Mouse (Mus musculus) heart, postnatal 36 days (tissue): ENCODE measurements around the gene Gbf1. TPM values are rescaled to one million over a fixed set of nuclear protein-coding genes. Genes with fewer than 3 reads are reported as not detected.
"Not testable (repeated sequence)": the region's sequence is repeated elsewhere in the genome, so short reads cannot be mapped to it uniquely, and the experiment has no call there.

Experiments used
- DNase-seq, 2 experiments: peaks; one replicate each; pipeline ENCODE4 v3.0.0; 2021 to 2022
- intact Hi-C: fragments of 180-260 bp; cut with DNase I; formaldehyde crosslinking; loops from one replicate; pipeline ENCODE4 v1.15.1; 2025
- total RNA-seq, 2 experiments: library from RNA; stranded (reverse); gene quantifications; 2 replicates each; pipeline ENCODE4 v1.2.3; 2021

Gbf1 gene
- total RNA-seq, 2 experiments from 2014 or later = 43.2 to 50.4 TPM

DNA sequence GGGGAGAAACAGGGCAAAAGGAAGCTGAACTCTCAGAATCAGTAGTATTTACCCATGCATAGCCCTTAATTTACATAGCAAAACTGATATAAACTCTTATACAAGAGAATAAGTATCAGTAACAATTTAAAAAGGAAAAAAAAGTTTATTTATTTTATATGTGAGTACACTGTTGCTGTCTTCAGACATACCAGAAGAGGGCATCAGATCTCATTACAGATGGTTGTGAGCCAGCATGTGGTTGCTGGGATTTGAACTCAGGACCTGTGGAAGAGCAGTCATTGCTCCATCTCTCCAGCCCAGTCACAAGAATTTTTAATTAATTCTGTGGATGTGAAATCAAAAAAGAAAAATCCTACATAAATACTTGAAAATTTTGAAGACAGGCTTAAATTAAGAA, 65.0 kb downstream of the Gbf1 start:
- DNase-seq, intact Hi-C loops: not testable (repeated sequence)

GRCm38 (mm10) chr19:46220116-46220515, 67.8 kb downstream of the Gbf1 start:
- intact Hi-C loops = no loop called here
- no peak for DNase-seq

DNA sequence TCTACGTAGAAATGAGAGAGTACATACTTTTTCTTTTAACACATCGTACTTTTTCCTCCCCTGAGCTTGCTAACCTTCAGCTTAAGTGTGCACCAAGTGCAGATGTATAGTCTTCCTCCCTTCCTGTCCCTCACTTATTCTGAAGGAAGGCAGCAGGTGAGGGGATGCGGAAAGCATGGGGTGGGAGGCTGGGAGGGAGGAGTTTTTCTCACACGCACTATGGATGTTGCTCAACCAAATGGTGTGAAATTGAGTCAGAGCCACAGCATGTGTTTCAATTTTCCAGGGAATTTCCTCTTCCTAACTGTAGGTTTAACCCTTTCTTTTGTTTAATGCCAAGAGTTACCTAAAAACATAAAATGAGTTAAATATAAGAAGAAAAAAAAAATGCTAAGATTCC, 70.8 kb downstream of the Gbf1 start:
- no peak for DNase-seq
- intact Hi-C loops = no loop called here

DNA sequence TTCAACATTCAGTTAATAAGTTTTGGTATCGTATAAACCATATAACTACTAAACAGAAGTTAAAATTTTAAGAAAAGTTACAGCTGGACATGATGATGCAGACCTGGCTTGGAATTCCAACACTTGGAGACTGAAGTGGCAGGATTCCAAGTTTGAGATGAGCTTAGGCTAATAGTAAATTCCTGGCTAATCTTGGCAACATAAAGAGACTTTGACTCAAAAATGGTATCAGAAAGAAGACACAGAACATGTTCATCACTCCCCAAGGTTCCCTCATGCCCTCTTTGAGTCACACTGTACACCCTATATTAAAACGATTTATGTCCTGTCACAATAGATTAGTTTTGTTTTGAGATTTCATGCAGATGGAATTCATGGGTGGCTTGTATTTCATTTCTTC, 72.6 kb downstream of the Gbf1 start:
- intact Hi-C loops = no loop called here

GRCm38 (mm10) chr19:46225506-46225905, 73.2 kb downstream of the Gbf1 start:
- intact Hi-C loops = no loop called here
- DNase-seq = no peak

More for the DNA sequence above, 72.6 kb downstream of the Gbf1 start:
- no peak for DNase-seq

- intact Hi-C loops = no loop called here
- DNase-seq = no peak
Measured at GRCm38 (mm10) chr19:46226295-46226694, 74.0 kb downstream of the Gbf1 start.

GRCm38 (mm10) chr19:46227300-46227699, 75.0 kb downstream of the Gbf1 start:
- intact Hi-C loops = no loop called here
- DNase-seq = no peak

DNA sequence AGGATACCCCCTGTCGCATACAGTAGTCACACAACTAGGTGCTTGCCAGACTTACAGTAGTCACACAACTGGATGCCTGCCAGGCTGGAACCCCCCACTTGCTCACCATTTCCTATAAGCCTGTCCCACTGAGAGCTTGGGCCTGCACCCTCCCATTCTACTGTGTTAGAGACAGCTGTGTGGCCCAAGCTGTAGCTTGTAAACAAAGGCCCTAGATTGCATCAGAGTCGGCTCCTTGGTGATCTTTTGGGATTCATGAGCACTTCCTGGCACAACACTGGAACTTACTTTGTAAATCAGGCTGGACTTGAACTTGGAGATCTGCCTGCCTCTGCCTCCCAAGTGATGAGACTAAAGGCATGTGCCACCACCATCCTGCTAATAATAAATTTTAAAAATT, 82.1 kb downstream of the Gbf1 start:
- no peak for DNase-seq
- intact Hi-C loops = no loop called here

- no peak for DNase-seq
- intact Hi-C loops = no loop called here
Measured at GRCm38 (mm10) chr19:46236658-46237057, 84.3 kb downstream of the Gbf1 start.

- no peak for DNase-seq
- intact Hi-C loops = no loop called here
Measured at GRCm38 (mm10) chr19:46240246-46240645, 87.9 kb downstream of the Gbf1 start.

GRCm38 (mm10) chr19:46242416-46242815, 90.1 kb downstream of the Gbf1 start:
- intact Hi-C loops = no loop called here
- no peak for DNase-seq

GRCm38 (mm10) chr19:46244628-46245027, 92.3 kb downstream of the Gbf1 start:
- no peak for DNase-seq
- intact Hi-C loops = no loop called here

DNA sequence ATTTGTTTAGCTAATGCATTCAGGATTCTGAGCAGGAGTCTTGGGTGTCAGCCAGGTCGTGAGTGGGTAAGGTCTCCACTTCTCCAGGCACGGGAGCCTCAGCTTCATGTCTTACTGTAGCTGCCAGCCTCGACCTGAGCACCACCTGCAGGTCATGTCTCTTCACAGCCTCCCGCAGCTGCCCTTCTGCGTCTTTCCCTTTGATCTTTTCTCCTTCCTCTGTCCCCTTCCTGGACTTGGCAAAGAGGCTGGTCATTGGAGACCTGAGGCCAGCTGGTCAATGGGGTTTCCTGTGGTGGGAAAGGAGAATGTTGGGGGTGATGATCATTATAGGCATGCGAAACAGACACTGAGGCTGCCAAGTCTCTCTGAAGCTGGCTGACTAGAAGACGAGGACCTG, 96.7 kb downstream of the Gbf1 start:
- DNase-seq = no peak
- intact Hi-C loops = no loop called here

GRCm38 (mm10) chr19:46254163-46254752, 101.9 kb downstream of the Gbf1 start:
- intact Hi-C loops = loop anchor here (1.0 to 2.0 kb wide), 2 partner anchors 119 to 167 kb away; no protein-coding TSS in a partner anchor

GRCm38 (mm10) chr19:46264762-46265161, 112.5 kb downstream of the Gbf1 start:
- intact Hi-C loops = no loop called here
- no peak for DNase-seq

More at GRCm38 (mm10) chr19:46254163-46254752, 101.9 kb downstream of the Gbf1 start:
- peak; percentile 16 to 34 for DNase-seq

DNA sequence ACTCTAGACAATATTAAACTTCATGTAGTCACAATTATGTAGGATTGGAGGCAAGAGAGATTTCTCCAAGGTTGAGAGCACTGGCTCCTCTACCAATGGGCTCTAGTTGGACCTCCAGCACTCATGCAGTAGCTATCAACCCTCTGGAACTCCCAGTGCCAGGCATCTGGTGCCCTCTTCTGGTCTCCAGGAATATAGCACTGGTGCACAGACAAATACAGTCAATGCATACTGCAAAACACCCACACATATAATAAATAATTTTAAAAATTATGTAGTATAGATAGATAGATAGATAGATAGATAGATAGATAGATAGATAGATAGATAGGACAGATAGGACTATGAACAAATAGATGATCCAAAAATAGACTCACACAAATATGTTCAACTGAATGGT, 123.0 kb downstream of the Gbf1 start:
- intact Hi-C loops = no loop called here
- DNase-seq = peak in 1 of 2 experiments; percentile 11

GRCm38 (mm10) chr19:46282081-46282849, 130.0 kb downstream of the Gbf1 start:
- DNase-seq = no peak
- intact Hi-C loops = no loop called here

GRCm38 (mm10) chr19:46284686-46285085, 132.4 kb downstream of the Gbf1 start:
- intact Hi-C loops = no loop called here
- no peak for DNase-seq

- intact Hi-C loops = no loop called here
- no peak for DNase-seq
Measured at GRCm38 (mm10) chr19:46285631-46286030, 133.3 kb downstream of the Gbf1 start.

DNA sequence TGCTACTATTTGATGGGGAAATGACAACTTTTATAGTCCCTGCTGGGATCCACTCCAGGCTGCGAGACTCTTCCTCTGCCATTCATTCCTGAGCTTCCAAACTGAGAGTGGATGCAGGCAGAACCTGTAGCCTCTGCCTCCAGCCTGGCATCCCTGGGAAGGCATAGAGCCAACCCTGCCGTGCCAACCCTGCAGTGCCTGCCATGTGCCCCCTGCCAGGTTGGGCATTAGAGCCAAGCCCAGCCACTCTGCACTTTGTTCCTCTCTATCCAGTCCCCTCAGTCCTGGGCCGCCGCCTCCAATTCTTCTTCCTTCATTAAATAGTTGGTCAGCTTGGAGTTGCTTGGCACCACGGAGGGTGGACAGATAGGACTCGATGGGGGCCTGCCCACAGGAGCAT, 133.7 kb downstream of the Gbf1 start:
- intact Hi-C loops = no loop called here
- DNase-seq = peak in 1 of 2 experiments; percentile 22

DNA sequence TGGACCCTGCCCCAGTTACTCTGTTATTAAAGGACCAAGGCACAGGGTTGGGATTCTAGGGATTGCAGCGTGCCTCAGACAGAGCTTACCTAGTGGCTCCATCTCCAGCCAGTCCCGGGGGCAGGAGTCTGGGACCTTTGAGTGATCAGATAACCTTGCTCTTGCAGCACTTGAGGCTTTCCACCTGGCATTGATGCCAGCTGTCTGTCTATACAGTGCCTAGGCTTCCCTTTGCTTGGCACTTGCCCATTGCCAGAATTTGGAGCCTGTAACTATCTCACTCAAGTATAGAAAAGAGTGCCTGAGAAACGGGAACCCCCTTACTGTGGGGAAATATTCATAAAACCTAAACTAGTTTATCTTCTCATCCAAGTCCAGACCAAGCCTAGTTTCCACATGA, 134.6 kb downstream of the Gbf1 start:
- intact Hi-C loops = no loop called here
- DNase-seq = no peak

DNA sequence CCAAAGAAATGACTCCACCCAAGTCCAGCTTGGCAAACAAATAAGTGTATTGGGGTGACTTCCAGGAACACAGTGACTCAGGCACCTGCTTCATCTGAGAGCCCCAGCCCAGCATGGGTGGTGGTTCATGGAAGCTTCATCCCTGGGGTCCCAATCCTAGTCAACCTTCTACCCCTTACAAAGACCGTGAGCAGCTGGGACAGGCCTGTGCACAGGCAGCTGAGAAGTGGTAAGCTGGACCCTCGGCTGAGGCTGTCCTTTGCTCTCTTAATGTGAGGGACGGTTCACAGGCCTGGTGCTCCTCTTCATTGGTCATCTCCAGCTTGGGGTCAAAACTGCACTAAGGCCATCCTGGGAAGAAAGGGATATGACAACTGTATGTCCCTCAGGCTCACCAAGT, 135.3 kb downstream of the Gbf1 start:
- intact Hi-C loops = no loop called here
- no peak for DNase-seq
